Mouse (Mus musculus) intestine, embryonic 16.5 days (tissue): ENCODE data around the gene Tmem74b. TPM values are rescaled to one million over a fixed set of nuclear protein-coding genes. Genes with fewer than 3 reads are reported as not detected.

Source experiments
- ATAC-seq: fragments of 200-750 bp; cut with Nextera tagmentation; 2 replicates; pipeline ENCODE4 v1.8.0; 2017; ENCODE audit warnings: moderate TSS enrichment, moderate library complexity
- H3K27ac ChIP-seq: fragments of 300-500 bp; sonication (generic); 2 replicates; pipeline ENCODE4 v1.5.1; 2014; ENCODE audit warnings: mild to moderate bottlenecking, low read length
- H3K27me3 ChIP-seq: fragments of 300-500 bp; sonication (generic); replicated peaks from 2 replicates; pipeline ENCODE4 v1.6.1; 2014; ENCODE audit warnings: low read length, control low read depth, mixed read lengths; ENCODE audit not compliant: control insufficient read depth, insufficient read depth
- H3K36me3 ChIP-seq: fragments of 300-500 bp; sonication (generic); 2 replicates; pipeline ENCODE4 v1.6.1; 2014; ENCODE audit warnings: low read length, control low read depth; ENCODE audit not compliant: control insufficient read depth, insufficient read depth
- H3K4me1 ChIP-seq: fragments of 300-500 bp; sonication (generic); 2 replicates; pipeline ENCODE4 v1.6.1; 2014; ENCODE audit warnings: low read length, control low read depth, mixed read lengths; ENCODE audit not compliant: control insufficient read depth, insufficient read depth
- H3K4me2 ChIP-seq: fragments of 300-500 bp; sonication (generic); 2 replicates; pipeline ENCODE4 v1.6.1; 2014; ENCODE audit warnings: low read depth, low read length, control low read depth
- H3K4me3 ChIP-seq: fragments of 300-500 bp; sonication (generic); 2 replicates; pipeline ENCODE4 v1.5.1; 2014; ENCODE audit warnings: mild to moderate bottlenecking, low read length
- H3K9ac ChIP-seq: fragments of 300-500 bp; sonication (generic); 2 replicates; pipeline ENCODE4 v1.6.1; 2014; ENCODE audit warnings: low read depth, low read length
- H3K9me3 ChIP-seq: fragments of 300-500 bp; sonication (generic); 2 replicates; pipeline ENCODE4 v1.6.1; 2016; ENCODE audit warnings: low read length, control low read depth; ENCODE audit not compliant: control insufficient read depth
- WGBS: fragments of 180-500 bp; shearing (Covaris S2); extraction: QIAGEN DNeasy Blood & Tissue Kit; methylation state at CpG from one replicate; pipeline ENCODE4 v1.1.7; 2014; 5-methylcytosine and 5-hydroxymethylcytosine counted together
- polyA plus RNA-seq: library from polyadenylated mRNA; unstranded; fragments of >200 nt; fragmentation: Nextera tagmentation; extraction: Ambion mirVana; gene quantifications from 2 replicates; pipeline ENCODE4 v1.2.1, GENCODE M21; 2015

Gene Tmem74b
- polyA plus RNA-seq, result 1.7 and 1.9 TPM in 2 replicates

DNA sequence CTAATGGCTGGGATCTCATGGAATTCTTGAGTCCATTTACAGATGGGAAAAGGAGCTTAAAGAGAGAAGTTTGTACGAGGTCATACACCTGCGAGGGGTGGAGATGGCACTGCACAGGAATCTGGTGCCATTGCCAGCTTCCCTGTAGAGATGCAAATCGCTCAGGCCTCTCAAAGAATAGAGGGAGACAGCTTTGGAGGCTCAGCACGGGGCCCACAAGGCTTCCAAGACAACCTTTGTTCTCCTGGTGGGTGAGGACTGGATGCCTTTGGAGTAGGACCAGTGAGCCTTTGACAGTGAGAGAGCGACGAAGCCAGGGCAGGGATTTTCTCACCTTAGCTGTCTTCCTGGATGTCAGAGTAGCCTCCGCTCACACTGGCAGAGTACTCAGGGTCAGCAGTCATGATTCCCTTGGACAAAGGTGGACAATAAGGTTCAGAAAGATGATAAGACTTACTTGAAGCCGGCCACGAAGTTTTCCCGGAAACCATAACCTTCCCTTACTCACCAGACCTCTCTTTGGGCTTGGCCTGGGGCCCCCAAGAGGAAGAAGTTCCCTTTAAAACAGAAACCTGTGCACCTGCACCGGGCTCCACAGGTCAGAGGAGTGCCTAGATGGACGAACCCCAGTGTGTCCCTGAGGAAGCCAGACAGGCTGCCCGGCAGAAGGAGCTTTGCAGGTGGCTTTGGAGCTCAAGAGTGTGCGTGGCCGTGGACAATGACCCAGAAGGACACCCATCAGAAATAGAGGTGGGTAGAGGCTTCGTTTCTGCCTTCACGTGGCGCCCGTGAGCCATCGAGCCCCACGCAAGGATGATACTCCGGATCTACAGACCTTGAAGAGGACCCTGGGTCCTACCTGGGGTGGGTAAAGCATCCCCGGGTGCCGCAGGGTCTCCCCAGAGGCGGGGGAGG, at the start of gene Tmem74b:
Gene Tmem74b, plus strand, starts transcription at position 778 of the 915 bp plus-strand sequence.
- H3K9me3 ChIP-seq, result no peaks in the 10 kb centered on the region
- H3K4me1 ChIP-seq, result peaks cover 6% of the 10 kb centered on the region; the same call in 1 of the 2 replicates
- peaks cover 13% of the 10 kb centered on the region; the same call in 1 of the 2 replicates for H3K27me3 ChIP-seq
- WGBS, result 7% methylated on average over 22 of the region's 25 CpGs
- ATAC-seq, result peak; percentile 53
- peak within 1 kb of the TSS; percentile 79 for H3K9ac ChIP-seq
- peak within 1 kb of the TSS; percentile 69 for H3K4me3 ChIP-seq
- H3K36me3 ChIP-seq, result no peaks in the 10 kb centered on the region
- H3K4me2 ChIP-seq, result peak within 1 kb of the TSS; percentile 100
- no peak within 1 kb of the TSS for H3K27ac ChIP-seq

DNA sequence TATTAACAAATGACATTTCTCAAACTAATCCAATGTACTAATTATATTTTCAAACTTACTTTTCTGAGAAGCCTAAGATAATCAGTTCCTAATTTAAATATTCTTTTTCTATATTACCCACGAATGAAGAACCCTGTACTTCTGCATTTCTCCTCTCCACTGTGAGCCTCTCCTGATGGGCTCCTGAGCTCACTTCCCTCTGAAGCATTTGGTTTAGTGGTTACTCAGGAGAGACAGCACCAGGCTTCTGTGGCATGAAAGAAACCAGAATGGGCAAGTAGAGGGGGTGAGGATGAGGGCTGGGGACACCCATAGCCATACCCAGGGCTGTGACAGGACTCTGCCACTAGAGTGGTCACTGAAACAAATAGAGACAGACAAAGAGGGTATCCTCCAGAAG, 49.8 kb upstream of the Tmem74b start:
- Histone ChIP-seq H3K27ac (no peak overlapping the region), H3K4me3 (no peak overlapping the region), H3K27me3 (no peaks in the 10 kb centered on the region), H3K9me3 (no peaks in the 10 kb centered on the region), H3K36me3 (no peaks in the 10 kb centered on the region), H3K4me1 (no peaks in the 10 kb centered on the region), H3K9ac (no peak overlapping the region), H3K4me2 (no peak overlapping the region)
- ATAC-seq, result no peak
- WGBS, result 78% methylated on average over 1 of the region's 1 CpGs

DNA sequence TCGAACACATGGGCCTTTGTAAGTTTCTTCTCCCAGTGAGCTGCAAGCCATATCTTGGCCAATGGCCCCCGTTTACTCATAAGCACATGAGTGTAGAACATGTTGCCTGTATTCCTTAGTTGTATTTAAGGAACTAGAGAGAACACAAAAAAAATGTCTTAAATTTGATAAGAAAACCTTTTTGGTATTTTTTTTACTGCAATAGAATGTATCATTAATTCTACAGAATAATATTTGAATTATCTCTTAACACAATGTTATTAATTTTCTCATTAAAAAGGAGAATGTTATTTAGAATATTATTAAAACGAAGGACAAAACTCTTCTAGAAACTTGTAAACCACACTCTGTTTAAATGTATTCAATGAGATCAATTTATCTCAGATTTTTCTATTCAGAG, 33.4 kb upstream of the Tmem74b start, which contains the start of gene Rad21l:
Gene Rad21l, minus strand, starts transcription at position 101 of the 400 bp plus-strand sequence.
- Histone ChIP-seq H3K4me3 (no peak within 1 kb of the TSS), H3K9ac (no peak within 1 kb of the TSS), H3K4me2 (no peak within 1 kb of the TSS), H3K27me3 (0 out of 2 replicates have a peak, but pooled peaks cover 5% of the 10 kb centered on the region), H3K36me3 (no peaks in the 10 kb centered on the region), H3K9me3 (no peaks in the 10 kb centered on the region), H3K4me1 (no peaks in the 10 kb centered on the region), H3K27ac (no peak within 1 kb of the TSS)
- 74% methylated on average over 3 of the region's 3 CpGs for WGBS
- no peak for ATAC-seq

GRCm38 (mm10) chr2:151670026-151670967, 31.5 kb upstream of the Tmem74b start:
- Histone ChIP-seq H3K9ac (no peak overlapping the region), H3K4me1 (no peaks in the 10 kb centered on the region), H3K9me3 (no peaks in the 10 kb centered on the region), H3K36me3 (no peaks in the 10 kb centered on the region), H3K27ac (no peak overlapping the region), H3K4me3 (0 out of 2 replicates have a peak overlapping the region, but pooled peaks have one; percentile 12), H3K27me3 (peaks cover 5% of the 10 kb centered on the region; the same call in 1 of the 2 replicates), H3K4me2 (peak overlapping the region; percentile 16; the same call in 1 of the 2 replicates)
- WGBS, result 37% methylated on average over 48 of the region's 48 CpGs
- ATAC-seq, result peak; percentile 74

GRCm38 (mm10) chr2:151670968-151671329, 30.9 kb upstream of the Tmem74b start:
- H3K27me3 ChIP-seq, result peaks cover 5% of the 10 kb centered on the region; the same call in 1 of the 2 replicates
- no peak overlapping the region for H3K27ac ChIP-seq

GRCm38 (mm10) chr2:151676234-151676633, 25.6 kb upstream of the Tmem74b start:
- H3K36me3 ChIP-seq, result no peaks in the 10 kb centered on the region
- no peak overlapping the region for H3K4me3 ChIP-seq
- WGBS, result 54% methylated on average over 2 of the region's 2 CpGs
- no peaks in the 10 kb centered on the region; the same call in 1 of the 2 replicates for H3K27me3 ChIP-seq
- no peaks in the 10 kb centered on the region for H3K9me3 ChIP-seq
- ATAC-seq, result no peak
- no peak overlapping the region for H3K9ac ChIP-seq
- no peak overlapping the region for H3K27ac ChIP-seq
- H3K4me1 ChIP-seq, result no peaks in the 10 kb centered on the region
- H3K4me2 ChIP-seq, result no peak overlapping the region

More at GRCm38 (mm10) chr2:151670968-151671329, 30.9 kb upstream of the Tmem74b start:
- peak; percentile 23; the same call in 1 of the 2 replicates for ATAC-seq
- no peaks in the 10 kb centered on the region for H3K36me3 ChIP-seq
- no peaks in the 10 kb centered on the region for H3K9me3 ChIP-seq
- 39% methylated on average over 1 of the region's 1 CpGs for WGBS
- no peaks in the 10 kb centered on the region for H3K4me1 ChIP-seq
- H3K9ac ChIP-seq, result no peak overlapping the region
- H3K4me3 ChIP-seq, result no peak overlapping the region
- H3K4me2 ChIP-seq, result no peak overlapping the region

DNA sequence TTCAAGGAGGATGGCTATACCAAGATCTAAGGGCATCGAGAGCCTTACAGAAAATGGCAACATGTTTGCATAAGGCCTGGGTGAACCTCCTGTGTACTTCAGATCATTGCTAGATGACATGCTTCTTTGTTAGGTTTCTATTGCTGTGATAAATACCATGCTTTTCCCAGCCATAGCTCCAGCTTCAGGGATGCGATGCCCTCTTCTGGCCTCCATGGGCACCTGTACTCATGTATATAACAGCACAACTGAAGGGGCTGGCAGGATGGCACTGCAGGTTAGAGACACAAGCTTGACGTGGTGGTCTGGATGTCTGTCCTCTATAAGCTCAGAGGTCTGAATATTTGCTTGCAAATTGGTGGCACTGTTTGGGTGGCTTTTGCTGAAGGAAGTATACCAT, 19.5 kb upstream of the Tmem74b start:
- peak; percentile 66; the same call in 1 of the 2 replicates for ATAC-seq
- no peak overlapping the region for H3K27ac ChIP-seq
- no peaks in the 10 kb centered on the region for H3K4me1 ChIP-seq
- H3K9ac ChIP-seq, result no peak overlapping the region
- no peaks in the 10 kb centered on the region for H3K36me3 ChIP-seq
- no peaks in the 10 kb centered on the region for H3K27me3 ChIP-seq
- WGBS, result 54% methylated on average over 3 of the region's 3 CpGs
- H3K4me3 ChIP-seq, result no peak overlapping the region
- H3K4me2 ChIP-seq, result no peak overlapping the region
- no peaks in the 10 kb centered on the region for H3K9me3 ChIP-seq

GRCm38 (mm10) chr2:151682976-151683375, 18.8 kb upstream of the Tmem74b start:
- Histone ChIP-seq H3K4me1 (no peaks in the 10 kb centered on the region), H3K36me3 (no peaks in the 10 kb centered on the region), H3K9ac (no peak overlapping the region), H3K27me3 (no peaks in the 10 kb centered on the region), H3K27ac (no peak overlapping the region), H3K9me3 (no peaks in the 10 kb centered on the region), H3K4me3 (no peak overlapping the region), H3K4me2 (no peak overlapping the region)
- no peak for ATAC-seq
- WGBS, result 84% methylated on average over 4 of the region's 4 CpGs
